Mouse (Mus musculus): ENCODE results near the gene Fam155a. TPM values are rescaled to one million over a fixed set of nuclear protein-coding genes. Genes with fewer than 3 reads are reported as not detected.

The Fam155a gene
- polyA plus RNA-seq, 1 experiment from 2014 or later, result 2.1 TPM

- Histone ChIP-seq H3K4me3 (ENCODE audit: low read depth, low read length) (no peak overlapping the region), H3K4me1 (ENCODE audit: control insufficient read depth, insufficient read depth, low read length) (no peaks in the 10 kb centered on the region), H3K27me3 (ENCODE audit: control insufficient read depth, insufficient read depth, low read length) (no peaks in the 10 kb centered on the region), H3K4me2 (replicated peaks; ENCODE audit: low read depth, low read length) (no peak overlapping the region), H3K9ac (replicated peaks; ENCODE audit: low read depth, low read length) (no peak overlapping the region), H3K27ac (ENCODE audit: low read length) (no peak overlapping the region), H3K9me3 (ENCODE audit: control insufficient read depth, low read depth, low read length) (no peaks in the 10 kb centered on the region), H3K36me3 (ENCODE audit: control insufficient read depth, insufficient read depth, low read length) (no peaks in the 10 kb centered on the region)
- no peak for ATAC-seq (ENCODE audit: insufficient number of reproducible peaks, insufficient read depth, low FRiP score, low read depth)
- 69% methylated on average over 4 of the region's 4 CpGs for WGBS
Measured at GRCm38 (mm10) chr8:9455138-9455537, 315.8 kb downstream of the Fam155a start.

- H3K4me3 ChIP-seq (ENCODE audit: low read depth, low read length), result no peak overlapping the region
- H3K9me3 ChIP-seq (ENCODE audit: control insufficient read depth, low read depth, low read length), result no peaks in the 10 kb centered on the region
- no peak overlapping the region for H3K9ac ChIP-seq (replicated peaks; ENCODE audit: low read depth, low read length)
- H3K36me3 ChIP-seq (ENCODE audit: control insufficient read depth, insufficient read depth, low read length), result no peaks in the 10 kb centered on the region
- no peaks in the 10 kb centered on the region for H3K27me3 ChIP-seq (ENCODE audit: control insufficient read depth, insufficient read depth, low read length)
- ATAC-seq (ENCODE audit: insufficient number of reproducible peaks, insufficient read depth, low FRiP score, low read depth), result no peak
- WGBS, result 85% methylated on average over 5 of the region's 5 CpGs
- no peaks in the 10 kb centered on the region for H3K4me1 ChIP-seq (ENCODE audit: control insufficient read depth, insufficient read depth, low read length)
- no peak overlapping the region for H3K27ac ChIP-seq (ENCODE audit: low read length)
- no peak overlapping the region for H3K4me2 ChIP-seq (replicated peaks; ENCODE audit: low read depth, low read length)
Measured at GRCm38 (mm10) chr8:9453742-9454141, 317.2 kb downstream of the Fam155a start.

- no peak for ATAC-seq (ENCODE audit: insufficient number of reproducible peaks, insufficient read depth, low FRiP score, low read depth)
- Histone ChIP-seq H3K4me3 (ENCODE audit: low read depth, low read length) (no peak overlapping the region), H3K27ac (ENCODE audit: low read length) (no peak overlapping the region), H3K4me2 (replicated peaks; ENCODE audit: low read depth, low read length) (no peak overlapping the region), H3K9me3 (ENCODE audit: control insufficient read depth, low read depth, low read length) (no peaks in the 10 kb centered on the region), H3K9ac (replicated peaks; ENCODE audit: low read depth, low read length) (no peak overlapping the region), H3K27me3 (ENCODE audit: control insufficient read depth, insufficient read depth, low read length) (no peaks in the 10 kb centered on the region), H3K4me1 (ENCODE audit: control insufficient read depth, insufficient read depth, low read length) (no peaks in the 10 kb centered on the region), H3K36me3 (ENCODE audit: control insufficient read depth, insufficient read depth, low read length) (no peaks in the 10 kb centered on the region)
- WGBS, result 69% methylated on average over 4 of the region's 4 CpGs
Measured at GRCm38 (mm10) chr8:9451543-9451942, 319.4 kb downstream of the Fam155a start.

DNA sequence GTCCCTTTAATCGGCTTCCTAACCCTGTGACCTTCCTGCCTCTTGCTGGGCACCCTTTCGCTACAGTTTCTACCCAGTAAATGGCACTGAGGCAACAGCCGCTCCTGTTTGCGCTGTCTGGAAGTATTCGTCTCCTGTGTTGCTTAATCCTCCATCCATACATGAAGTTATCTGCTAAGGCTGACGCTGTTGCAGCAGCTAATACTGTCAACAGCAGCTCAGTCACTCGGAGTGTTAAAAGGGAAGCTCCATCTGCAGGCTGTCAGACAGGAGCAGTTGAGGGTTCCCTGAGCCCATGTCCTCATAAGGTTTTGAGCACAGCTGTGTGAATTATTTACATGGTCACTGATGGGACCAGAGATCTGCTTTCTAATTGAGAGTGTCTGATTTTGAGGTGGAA is 322.3 kb downstream of the Fam155a start:
- WGBS, result 47% methylated on average over 7 of the region's 7 CpGs
- Histone ChIP-seq H3K9me3 (ENCODE audit: control insufficient read depth, low read depth, low read length) (no peaks in the 10 kb centered on the region), H3K4me2 (replicated peaks; ENCODE audit: low read depth, low read length) (no peak overlapping the region), H3K27ac (ENCODE audit: low read length) (no peak overlapping the region), H3K27me3 (ENCODE audit: control insufficient read depth, insufficient read depth, low read length) (no peaks in the 10 kb centered on the region), H3K36me3 (ENCODE audit: control insufficient read depth, insufficient read depth, low read length) (no peaks in the 10 kb centered on the region), H3K4me3 (ENCODE audit: low read depth, low read length) (no peak overlapping the region), H3K9ac (replicated peaks; ENCODE audit: low read depth, low read length) (no peak overlapping the region), H3K4me1 (ENCODE audit: control insufficient read depth, insufficient read depth, low read length) (no peaks in the 10 kb centered on the region)
- ATAC-seq (ENCODE audit: insufficient number of reproducible peaks, insufficient read depth, low FRiP score, low read depth), result no peak

- ATAC-seq (ENCODE audit: insufficient number of reproducible peaks, insufficient read depth, low FRiP score, low read depth), result no peak
Measured at GRCm38 (mm10) chr8:9437822-9438221, 333.1 kb downstream of the Fam155a start.

GRCm38 (mm10) chr8:9435501-9435900 is 335.5 kb downstream of the Fam155a start:
- no peak overlapping the region for H3K4me2 ChIP-seq (replicated peaks; ENCODE audit: low read depth, low read length)
- H3K27ac ChIP-seq (ENCODE audit: low read length), result no peak overlapping the region
- H3K9me3 ChIP-seq (ENCODE audit: control insufficient read depth, low read depth, low read length), result no peaks in the 10 kb centered on the region
- no peak for ATAC-seq (ENCODE audit: insufficient number of reproducible peaks, insufficient read depth, low FRiP score, low read depth)
- WGBS, result 44% methylated on average over 10 of the region's 10 CpGs
- H3K27me3 ChIP-seq (ENCODE audit: control insufficient read depth, insufficient read depth, low read length), result no peaks in the 10 kb centered on the region
- H3K9ac ChIP-seq (replicated peaks; ENCODE audit: low read depth, low read length), result no peak overlapping the region
- H3K36me3 ChIP-seq (ENCODE audit: control insufficient read depth, insufficient read depth, low read length), result no peaks in the 10 kb centered on the region
- H3K4me1 ChIP-seq (ENCODE audit: control insufficient read depth, insufficient read depth, low read length), result no peaks in the 10 kb centered on the region
- H3K4me3 ChIP-seq (ENCODE audit: low read depth, low read length), result no peak overlapping the region

More at GRCm38 (mm10) chr8:9437822-9438221, 333.1 kb downstream of the Fam155a start:
- Histone ChIP-seq H3K27me3 (ENCODE audit: control insufficient read depth, insufficient read depth, low read length) (no peaks in the 10 kb centered on the region), H3K36me3 (ENCODE audit: control insufficient read depth, insufficient read depth, low read length) (no peaks in the 10 kb centered on the region), H3K27ac (ENCODE audit: low read length) (no peak overlapping the region), H3K4me3 (ENCODE audit: low read depth, low read length) (no peak overlapping the region), H3K4me1 (ENCODE audit: control insufficient read depth, insufficient read depth, low read length) (no peaks in the 10 kb centered on the region), H3K9ac (replicated peaks; ENCODE audit: low read depth, low read length) (no peak overlapping the region), H3K9me3 (ENCODE audit: control insufficient read depth, low read depth, low read length) (no peaks in the 10 kb centered on the region), H3K4me2 (replicated peaks; ENCODE audit: low read depth, low read length) (no peak overlapping the region)
- 90% methylated on average over 4 of the region's 4 CpGs for WGBS

- no peak overlapping the region for H3K4me2 ChIP-seq (replicated peaks; ENCODE audit: low read depth, low read length)
- ATAC-seq (ENCODE audit: insufficient number of reproducible peaks, insufficient read depth, low FRiP score, low read depth), result no peak
- 70% methylated on average over 11 of the region's 11 CpGs for WGBS
- no peaks in the 10 kb centered on the region for H3K27me3 ChIP-seq (ENCODE audit: control insufficient read depth, insufficient read depth, low read length)
- H3K27ac ChIP-seq (ENCODE audit: low read length), result no peak overlapping the region
- H3K9me3 ChIP-seq (ENCODE audit: control insufficient read depth, low read depth, low read length), result no peaks in the 10 kb centered on the region
- H3K36me3 ChIP-seq (ENCODE audit: control insufficient read depth, insufficient read depth, low read length), result no peaks in the 10 kb centered on the region
- no peaks in the 10 kb centered on the region for H3K4me1 ChIP-seq (ENCODE audit: control insufficient read depth, insufficient read depth, low read length)
- H3K9ac ChIP-seq (replicated peaks; ENCODE audit: low read depth, low read length), result no peak overlapping the region
- no peak overlapping the region for H3K4me3 ChIP-seq (ENCODE audit: low read depth, low read length)
Measured at GRCm38 (mm10) chr8:9432635-9433372, 338.2 kb downstream of the Fam155a start.

- Histone ChIP-seq H3K9me3 (ENCODE audit: control insufficient read depth, low read depth, low read length) (no peaks in the 10 kb centered on the region), H3K4me3 (ENCODE audit: low read depth, low read length) (no peak overlapping the region), H3K36me3 (ENCODE audit: control insufficient read depth, insufficient read depth, low read length) (no peaks in the 10 kb centered on the region), H3K27me3 (ENCODE audit: control insufficient read depth, insufficient read depth, low read length) (no peaks in the 10 kb centered on the region), H3K9ac (replicated peaks; ENCODE audit: low read depth, low read length) (no peak overlapping the region), H3K27ac (ENCODE audit: low read length) (no peak overlapping the region), H3K4me2 (replicated peaks; ENCODE audit: low read depth, low read length) (no peak overlapping the region), H3K4me1 (ENCODE audit: control insufficient read depth, insufficient read depth, low read length) (no peaks in the 10 kb centered on the region)
- no peak for ATAC-seq (ENCODE audit: insufficient number of reproducible peaks, insufficient read depth, low FRiP score, low read depth)
- WGBS, result 64% methylated on average over 4 of the region's 4 CpGs
Measured at GRCm38 (mm10) chr8:9428846-9429245, 342.1 kb downstream of the Fam155a start.

GRCm38 (mm10) chr8:9424069-9424468 is 346.9 kb downstream of the Fam155a start:
- 57% methylated on average over 2 of the region's 2 CpGs for WGBS
- no peak overlapping the region for H3K9ac ChIP-seq (replicated peaks; ENCODE audit: low read depth, low read length)
- no peaks in the 10 kb centered on the region for H3K9me3 ChIP-seq (ENCODE audit: control insufficient read depth, low read depth, low read length)
- no peaks in the 10 kb centered on the region for H3K27me3 ChIP-seq (ENCODE audit: control insufficient read depth, insufficient read depth, low read length)
- H3K4me2 ChIP-seq (replicated peaks; ENCODE audit: low read depth, low read length), result no peak overlapping the region
- H3K4me3 ChIP-seq (ENCODE audit: low read depth, low read length), result no peak overlapping the region
- H3K36me3 ChIP-seq (ENCODE audit: control insufficient read depth, insufficient read depth, low read length), result no peaks in the 10 kb centered on the region
- 0 out of 2 replicates have a peak, but pooled peaks cover 2% of the 10 kb centered on the region for H3K4me1 ChIP-seq (ENCODE audit: control insufficient read depth, insufficient read depth, low read length)
- ATAC-seq (ENCODE audit: insufficient number of reproducible peaks, insufficient read depth, low FRiP score, low read depth), result no peak
- no peak overlapping the region for H3K27ac ChIP-seq (ENCODE audit: low read length)

Data from stomach, embryonic 14.5 days (tissue).